Mouse (Mus musculus): Measurements from ENCODE around the gene Gmpr. TPM values are rescaled to one million over a fixed set of nuclear protein-coding genes. Genes with fewer than 3 reads are reported as not detected.

Gene Gmpr
- polyA plus RNA-seq, 1 experiment from 2014 or later, result 31.5 TPM

- Histone ChIP-seq H3K9me3 (no peaks in the 10 kb centered on the region), H3K27me3 (ENCODE audit: poor library complexity, severe bottlenecking) (no peaks in the 10 kb centered on the region), H3K4me1 (peaks cover 38% of the 10 kb centered on the region), H3K36me3 (replicated peaks) (0 out of 2 replicates have a peak, but pooled peaks cover 2% of the 10 kb centered on the region), H3K27ac (peak overlapping the region; percentile 56), H3K4me3 (no peak overlapping the region)
- no peak for DNase-seq (ENCODE audit: extremely low spot score, low spot score)
- WGBS, result 35% methylated on average over 6 of the region's 6 CpGs
Measured at GRCm38 (mm10) chr13:45530754-45531153, 23.5 kb downstream of the Gmpr start.

DNA sequence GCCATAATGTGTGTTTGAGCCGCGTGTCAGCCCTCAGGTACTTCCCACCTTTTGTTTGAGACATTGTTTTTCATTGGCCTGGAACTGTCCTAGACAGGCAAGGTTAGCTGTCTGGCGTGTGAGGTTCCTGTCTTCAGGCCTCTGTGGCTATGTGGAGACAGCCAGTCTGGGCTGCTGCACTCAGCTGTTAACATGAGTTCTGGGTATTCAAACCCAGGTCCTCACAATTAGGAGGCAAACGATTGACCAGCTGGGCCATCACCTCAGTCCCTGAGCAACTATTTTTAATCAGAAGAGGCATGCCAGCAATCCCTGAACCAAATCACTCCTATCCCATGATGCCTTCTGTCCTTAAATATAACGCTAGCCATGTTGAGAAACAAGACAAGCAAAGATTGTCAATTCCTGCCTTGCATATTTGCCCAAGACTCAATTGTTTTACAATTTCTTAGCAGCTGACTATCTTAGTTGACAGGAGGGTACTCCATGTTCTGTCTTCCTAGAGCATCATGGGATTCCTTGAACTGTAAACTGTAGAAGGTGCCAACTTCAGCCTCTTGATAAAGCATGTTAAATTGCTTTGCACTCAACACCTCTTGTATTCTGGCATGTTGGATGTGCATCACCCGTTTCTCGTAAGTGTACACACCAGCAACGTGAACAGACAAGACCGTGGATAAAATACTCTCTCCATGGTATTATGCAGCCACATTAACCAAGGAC, 28.6 kb downstream of the Gmpr start:
- Histone ChIP-seq H3K4me3 (no peak overlapping the region), H3K36me3 (replicated peaks) (0 out of 2 replicates have a peak, but pooled peaks cover 2% of the 10 kb centered on the region), H3K27ac (no peak overlapping the region), H3K27me3 (ENCODE audit: poor library complexity, severe bottlenecking) (no peaks in the 10 kb centered on the region), H3K4me1 (peaks cover 23% of the 10 kb centered on the region), H3K9me3 (no peaks in the 10 kb centered on the region)
- 93% methylated on average over 9 of the region's 9 CpGs for WGBS
- DNase-seq (ENCODE audit: extremely low spot score, low spot score), result no peak

DNA sequence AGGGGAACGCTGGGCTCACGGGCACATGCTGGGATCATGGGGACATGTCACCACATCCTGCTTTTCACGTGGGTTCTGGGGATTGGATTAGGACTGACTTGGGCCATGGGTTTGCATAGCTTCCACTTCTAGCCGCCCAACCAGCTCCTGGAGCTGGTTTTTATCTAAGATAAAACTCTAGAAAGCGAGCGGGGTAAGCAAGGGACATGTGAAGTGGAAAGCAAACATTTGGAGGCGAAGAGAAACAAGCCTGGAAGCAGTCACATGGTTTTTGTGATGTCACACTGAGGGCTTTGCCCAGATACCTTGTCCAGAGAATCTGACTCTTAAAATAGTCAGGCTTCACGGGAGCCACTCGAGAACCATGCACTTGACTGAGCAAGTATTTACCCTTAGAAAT, 29.9 kb downstream of the Gmpr start:
- H3K36me3 ChIP-seq (replicated peaks), result 0 out of 2 replicates have a peak, but pooled peaks cover 2% of the 10 kb centered on the region
- whole genome bisulfite sequencing, result 86% methylated on average over 9 of the region's 9 CpGs

DNA sequence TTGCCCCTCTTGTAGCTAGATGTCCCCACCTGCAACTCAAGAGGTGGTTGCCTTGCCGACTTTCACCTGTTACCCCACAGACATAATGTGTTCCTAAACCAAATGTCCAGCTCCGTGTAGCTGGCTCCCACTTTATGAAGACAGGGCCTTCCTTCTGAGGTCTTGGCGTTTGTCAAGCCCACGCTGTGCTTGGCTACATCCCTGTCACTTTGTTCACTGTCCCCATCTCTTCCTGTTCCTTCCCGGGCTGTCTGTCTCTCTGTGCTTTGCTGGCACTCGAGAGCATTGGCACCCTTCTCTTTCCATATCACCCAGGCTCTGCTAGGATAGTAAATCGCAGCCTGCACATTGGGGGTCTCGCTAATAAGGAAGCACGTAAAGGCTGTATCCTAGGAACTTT, 30.8 kb downstream of the Gmpr start:
- Histone ChIP-seq H3K9me3 (no peaks in the 10 kb centered on the region), H3K27ac (no peak overlapping the region), H3K4me1 (peaks cover 15% of the 10 kb centered on the region), H3K36me3 (replicated peaks) (0 out of 2 replicates have a peak, but pooled peaks cover under 1% of the 10 kb centered on the region), H3K27me3 (ENCODE audit: poor library complexity, severe bottlenecking) (no peaks in the 10 kb centered on the region), H3K4me3 (no peak overlapping the region)
- no peak for DNase-seq (ENCODE audit: extremely low spot score, low spot score)
- 88% methylated on average over 9 of the region's 9 CpGs for WGBS

More for the DNA sequence above, 29.9 kb downstream of the Gmpr start:
- no peaks in the 10 kb centered on the region for H3K27me3 ChIP-seq (ENCODE audit: poor library complexity, severe bottlenecking)
- H3K4me1 ChIP-seq, result peaks cover 15% of the 10 kb centered on the region
- no peak for DNase-seq (ENCODE audit: extremely low spot score, low spot score)
- no peaks in the 10 kb centered on the region for H3K9me3 ChIP-seq
- H3K27ac ChIP-seq, result no peak overlapping the region
- no peak overlapping the region for H3K4me3 ChIP-seq

DNA sequence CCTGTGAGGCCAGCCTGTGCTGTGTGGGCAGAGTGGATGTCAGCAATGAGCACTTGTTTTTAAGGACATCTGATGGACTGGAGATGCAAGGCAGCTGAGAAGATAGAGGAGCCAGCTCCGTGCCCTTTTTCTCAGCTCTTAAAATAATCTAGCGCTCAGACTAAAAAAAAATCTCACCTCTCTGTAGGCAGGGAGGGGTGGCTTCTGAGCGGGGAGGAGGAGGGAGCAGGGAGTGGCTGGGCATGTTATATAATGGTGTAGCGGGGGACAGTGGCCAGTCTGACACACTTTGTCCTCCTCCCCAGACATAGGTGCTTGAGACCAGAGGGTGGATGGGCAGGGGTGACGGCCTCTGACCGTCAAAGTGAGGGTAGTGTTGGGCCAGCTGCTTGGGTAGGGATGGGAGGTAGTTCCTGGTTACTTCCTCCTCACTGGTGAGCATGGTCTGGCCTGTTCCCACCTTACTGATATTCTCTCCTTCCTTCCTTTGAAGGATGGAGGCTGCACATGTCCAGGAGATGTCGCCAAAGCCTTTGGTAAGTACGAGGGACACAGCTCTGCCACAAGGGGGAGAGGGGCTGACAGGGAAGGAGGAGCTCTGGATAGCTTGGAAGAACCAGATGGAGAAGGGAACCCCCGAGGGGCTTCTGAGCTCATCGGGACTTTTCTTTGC, 31.4 kb downstream of the Gmpr start:
- Histone ChIP-seq H3K36me3 (replicated peaks) (no peaks in the 10 kb centered on the region), H3K4me3 (peak overlapping the region; percentile 53), H3K4me1 (peaks cover 15% of the 10 kb centered on the region), H3K27me3 (ENCODE audit: poor library complexity, severe bottlenecking) (no peaks in the 10 kb centered on the region), H3K27ac (peak overlapping the region; percentile 78), H3K9me3 (no peaks in the 10 kb centered on the region)
- 28% methylated on average over 10 of the region's 10 CpGs for WGBS
- DNase-seq (ENCODE audit: extremely low spot score, low spot score), result peak; percentile 78

DNA sequence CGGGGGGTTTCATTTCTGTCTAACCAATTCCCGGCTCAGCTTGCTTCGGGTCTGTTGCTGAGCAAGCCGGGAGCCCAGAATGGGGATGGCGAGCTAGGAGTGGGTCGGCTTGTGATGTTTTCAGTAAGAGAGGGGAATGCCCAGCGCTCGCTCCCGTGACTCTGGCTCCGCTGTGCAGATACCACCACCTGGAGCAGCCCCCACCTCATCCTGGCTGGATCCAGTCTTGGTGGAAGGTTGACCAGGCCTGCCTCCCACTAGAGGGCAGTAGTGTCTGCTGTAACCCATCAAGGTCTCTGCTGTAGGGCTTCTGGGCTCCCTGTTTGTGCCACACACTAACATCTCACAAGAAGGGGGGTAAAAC, 31.9 kb downstream of the Gmpr start:
- Histone ChIP-seq H3K36me3 (replicated peaks) (no peaks in the 10 kb centered on the region), H3K27ac (peak overlapping the region; percentile 78), H3K9me3 (no peaks in the 10 kb centered on the region), H3K4me3 (peak overlapping the region; percentile 53), H3K4me1 (peaks cover 15% of the 10 kb centered on the region), H3K27me3 (ENCODE audit: poor library complexity, severe bottlenecking) (no peaks in the 10 kb centered on the region)
- WGBS, result 2% methylated on average over 10 of the region's 10 CpGs
- DNase-seq (ENCODE audit: extremely low spot score, low spot score), result peak; percentile 81

DNA sequence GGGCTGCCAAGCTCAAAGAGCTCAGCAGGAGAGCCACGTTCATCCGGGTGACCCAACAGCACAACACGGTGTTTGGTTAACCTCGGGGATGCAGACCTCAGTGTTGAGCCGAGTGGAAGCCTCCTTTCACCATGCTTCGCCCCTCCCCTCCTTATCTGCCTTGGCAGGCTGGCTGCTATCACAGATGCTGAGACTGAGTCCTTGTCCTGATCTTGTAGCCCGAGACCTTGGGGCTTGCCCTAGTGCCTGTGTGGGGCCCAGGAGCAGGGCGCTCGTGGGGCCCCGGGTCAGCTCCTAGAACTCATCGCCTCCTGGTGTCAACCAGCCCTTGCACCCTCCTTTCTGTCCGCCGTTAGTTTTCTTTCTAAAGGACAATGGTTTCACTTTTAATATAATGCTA, 38.7 kb downstream of the Gmpr start:
- WGBS, result 88% methylated on average over 13 of the region's 13 CpGs
- Histone ChIP-seq H3K27ac (peak overlapping the region; percentile 51), H3K36me3 (replicated peaks) (no peaks in the 10 kb centered on the region), H3K4me3 (no peak overlapping the region), H3K4me1 (peaks cover 6% of the 10 kb centered on the region; the same call in 1 of the 2 replicates), H3K9me3 (no peaks in the 10 kb centered on the region), H3K27me3 (ENCODE audit: poor library complexity, severe bottlenecking) (no peaks in the 10 kb centered on the region)
- DNase-seq (ENCODE audit: extremely low spot score, low spot score), result no peak

GRCm38 (mm10) chr13:45546946-45547345, 39.7 kb downstream of the Gmpr start:
- no peak for DNase-seq (ENCODE audit: extremely low spot score, low spot score)
- H3K27ac ChIP-seq, result peak overlapping the region; percentile 51; the same call in 1 of the 2 replicates
- no peaks in the 10 kb centered on the region for H3K27me3 ChIP-seq (ENCODE audit: poor library complexity, severe bottlenecking)
- no peaks in the 10 kb centered on the region for H3K9me3 ChIP-seq
- no peaks in the 10 kb centered on the region for H3K36me3 ChIP-seq (replicated peaks)
- 89% methylated on average over 4 of the region's 4 CpGs for WGBS
- H3K4me1 ChIP-seq, result peaks cover 8% of the 10 kb centered on the region; the same call in 1 of the 2 replicates
- no peak overlapping the region for H3K4me3 ChIP-seq

GRCm38 (mm10) chr13:45547549-45547948, 40.3 kb downstream of the Gmpr start:
- H3K4me3 ChIP-seq, result no peak overlapping the region
- no peak overlapping the region for H3K27ac ChIP-seq
- no peak for DNase-seq (ENCODE audit: extremely low spot score, low spot score)
- H3K9me3 ChIP-seq, result no peaks in the 10 kb centered on the region
- H3K4me1 ChIP-seq, result peaks cover 11% of the 10 kb centered on the region
- no peaks in the 10 kb centered on the region for H3K36me3 ChIP-seq (replicated peaks)
- 86% methylated on average over 5 of the region's 5 CpGs for WGBS
- H3K27me3 ChIP-seq (ENCODE audit: poor library complexity, severe bottlenecking), result no peaks in the 10 kb centered on the region

DNA sequence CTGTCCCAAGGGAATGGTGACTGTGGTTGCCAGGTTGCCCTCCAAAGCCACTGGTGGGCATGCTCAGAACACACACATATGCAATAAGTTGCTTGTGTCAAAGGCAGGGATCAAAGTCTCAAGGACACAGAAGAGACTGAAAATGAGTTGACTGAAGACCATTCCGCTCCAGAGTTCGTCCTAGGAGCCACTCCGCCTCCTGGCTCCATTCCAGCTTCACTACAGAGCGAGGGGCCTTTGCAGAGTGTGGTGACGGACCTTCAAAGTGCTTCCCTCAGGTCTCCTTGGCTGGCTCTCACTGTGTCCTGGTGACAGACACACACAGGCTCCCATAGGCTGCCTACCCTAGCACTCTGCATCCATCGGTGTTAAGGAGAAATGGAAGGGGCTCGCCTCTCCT, 46.4 kb downstream of the Gmpr start:
- H3K27me3 ChIP-seq (ENCODE audit: poor library complexity, severe bottlenecking), result no peaks in the 10 kb centered on the region
- no peak for DNase-seq (ENCODE audit: extremely low spot score, low spot score)
- no peaks in the 10 kb centered on the region for H3K36me3 ChIP-seq (replicated peaks)
- peaks cover 22% of the 10 kb centered on the region for H3K4me1 ChIP-seq
- no peak overlapping the region for H3K27ac ChIP-seq
- H3K4me3 ChIP-seq, result no peak overlapping the region
- 84% methylated on average over 7 of the region's 7 CpGs for WGBS
- H3K9me3 ChIP-seq, result no peaks in the 10 kb centered on the region

GRCm38 (mm10) chr13:45558367-45558766, 51.1 kb downstream of the Gmpr start:
- WGBS, result 79% methylated on average over 4 of the region's 4 CpGs
- DNase-seq (ENCODE audit: extremely low spot score, low spot score), result no peak
- no peaks in the 10 kb centered on the region for H3K36me3 ChIP-seq (replicated peaks)
- H3K27me3 ChIP-seq (ENCODE audit: poor library complexity, severe bottlenecking), result no peaks in the 10 kb centered on the region
- no peaks in the 10 kb centered on the region for H3K9me3 ChIP-seq
- peaks cover 27% of the 10 kb centered on the region for H3K4me1 ChIP-seq
- no peak overlapping the region for H3K27ac ChIP-seq
- no peak overlapping the region for H3K4me3 ChIP-seq

- no peaks in the 10 kb centered on the region for H3K27me3 ChIP-seq (ENCODE audit: poor library complexity, severe bottlenecking)
- no peaks in the 10 kb centered on the region for H3K36me3 ChIP-seq (replicated peaks)
- WGBS, result 92% methylated on average over 3 of the region's 3 CpGs
Measured at GRCm38 (mm10) chr13:45559258-45559657, 52.0 kb downstream of the Gmpr start.

DNA sequence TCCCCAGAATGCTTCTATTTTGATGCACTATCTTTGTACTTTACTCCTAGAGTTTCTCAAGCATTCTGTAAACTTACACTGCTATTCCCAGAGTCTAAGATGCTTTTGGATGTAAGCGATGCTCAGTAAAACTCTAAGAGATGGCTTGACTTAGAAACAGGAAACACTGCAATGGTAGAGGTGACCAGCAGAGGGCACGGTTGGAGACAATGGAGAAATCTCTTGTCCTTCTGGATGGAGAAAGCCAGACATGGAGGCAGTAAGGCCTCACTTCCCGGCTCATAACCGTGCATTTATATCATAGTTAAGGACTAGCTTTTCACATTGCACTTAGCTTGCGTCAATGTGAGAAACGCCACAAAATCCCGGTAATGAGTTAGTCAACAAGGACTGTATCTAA, 53.3 kb downstream of the Gmpr start:
- 75% methylated on average over 7 of the region's 7 CpGs for WGBS
- no peaks in the 10 kb centered on the region for H3K36me3 ChIP-seq (replicated peaks)
- peaks cover 22% of the 10 kb centered on the region for H3K4me1 ChIP-seq
- H3K27ac ChIP-seq, result no peak overlapping the region
- no peak overlapping the region for H3K4me3 ChIP-seq
- no peaks in the 10 kb centered on the region for H3K27me3 ChIP-seq (ENCODE audit: poor library complexity, severe bottlenecking)
- no peak for DNase-seq (ENCODE audit: extremely low spot score, low spot score)
- H3K9me3 ChIP-seq, result no peaks in the 10 kb centered on the region

More at GRCm38 (mm10) chr13:45559258-45559657, 52.0 kb downstream of the Gmpr start:
- Histone ChIP-seq H3K27ac (no peak overlapping the region), H3K9me3 (no peaks in the 10 kb centered on the region), H3K4me1 (peaks cover 22% of the 10 kb centered on the region), H3K4me3 (no peak overlapping the region)
- DNase-seq (ENCODE audit: extremely low spot score, low spot score), result no peak
